Mouse (Mus musculus) lung, embryonic 14.5 days (tissue): ENCODE data around the gene Herc6. TPM values are rescaled to one million over a fixed set of nuclear protein-coding genes. Genes with fewer than 3 reads are reported as not detected.

ENCODE experiments used
- ATAC-seq: fragments of 200-750 bp; cut with Nextera tagmentation; 2 replicates; pipeline ENCODE4 v1.8.0; 2017; ENCODE audit warnings: mild to moderate bottlenecking, moderate TSS enrichment, moderate library complexity; ENCODE audit not compliant: insufficient read depth
- DNase-seq: peaks from one replicate; pipeline ENCODE4 v3.0.0-alpha.2; 2015
- H3K27ac ChIP-seq: fragments of 300-500 bp; sonication (generic); 2 replicates; pipeline ENCODE4 v1.5.1; 2014; ENCODE audit warnings: low read depth, mild to moderate bottlenecking, moderate library complexity
- H3K27me3 ChIP-seq: fragments of 300-500 bp; sonication (generic); 2 replicates; pipeline ENCODE4 v1.6.1; 2014; ENCODE audit warnings: low read length, control low read depth; ENCODE audit not compliant: insufficient read depth
- H3K36me3 ChIP-seq: fragments of 300-500 bp; sonication (generic); 2 replicates; pipeline ENCODE4 v1.6.1; 2014; ENCODE audit warnings: control low read depth; ENCODE audit not compliant: insufficient read depth
- H3K4me1 ChIP-seq: fragments of 300-500 bp; sonication (generic); 2 replicates; pipeline ENCODE4 v1.6.1; 2014; ENCODE audit warnings: antibody characterized with exemption, control low read depth; ENCODE audit not compliant: insufficient read depth
- H3K4me2 ChIP-seq: fragments of 300-500 bp; sonication (generic); 2 replicates; pipeline ENCODE4 v1.6.1; 2014; ENCODE audit warnings: mild to moderate bottlenecking
- H3K4me3 ChIP-seq: fragments of 300-500 bp; sonication (generic); 2 replicates; pipeline ENCODE4 v1.5.1; 2014; ENCODE audit warnings: low read depth, low read length
- H3K9ac ChIP-seq: fragments of 300-500 bp; sonication (generic); 2 replicates; pipeline ENCODE4 v1.6.1; 2014
- H3K9me3 ChIP-seq: fragments of 300-500 bp; sonication (generic); 2 replicates; pipeline ENCODE4 v1.6.1; 2016; ENCODE audit warnings: low read depth, low read length, control low read depth
- CTCF ChIP-seq: IDR thresholded peaks from 2 replicates; pipeline ENCODE4 v1.5.1; 2016; ENCODE audit warnings: antibody characterized with exemption, low read depth
- WGBS: fragments of 180-500 bp; shearing (Covaris S2); extraction: QIAGEN DNeasy Blood & Tissue Kit; methylation state at CpG from one replicate; pipeline ENCODE4 v1.1.7; 2014; 5-methylcytosine and 5-hydroxymethylcytosine counted together
- polyA plus RNA-seq: library from polyadenylated mRNA; unstranded; fragments of >200 nt; fragmentation: Nextera tagmentation; extraction: Ambion mirVana; gene quantifications from 2 replicates; pipeline ENCODE4 v1.2.1, GENCODE M21; 2014

Herc6 gene
- polyA plus RNA-seq, 1 experiment from 2014 or later, result 3.9 TPM

DNA sequence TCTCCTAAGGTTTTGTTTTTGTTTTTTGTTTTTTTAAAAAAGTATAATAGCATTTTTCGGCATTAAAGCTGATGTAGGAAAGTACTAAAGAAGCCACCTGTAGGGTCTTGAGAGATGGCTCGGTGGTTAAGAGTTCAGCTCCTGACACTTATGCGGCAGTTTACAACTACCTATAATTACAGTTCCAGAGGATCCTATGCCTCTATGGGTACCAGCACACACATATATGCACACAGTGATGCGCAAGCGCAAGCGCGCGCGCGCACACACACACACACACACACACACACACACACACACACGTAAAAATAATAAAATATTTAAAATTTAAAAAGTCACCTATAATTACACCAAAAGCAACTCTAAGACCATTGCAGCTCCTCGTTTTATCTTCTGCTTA, 795 bp downstream of the Herc6 start:
- no peak overlapping the region for H3K27ac ChIP-seq

DNA sequence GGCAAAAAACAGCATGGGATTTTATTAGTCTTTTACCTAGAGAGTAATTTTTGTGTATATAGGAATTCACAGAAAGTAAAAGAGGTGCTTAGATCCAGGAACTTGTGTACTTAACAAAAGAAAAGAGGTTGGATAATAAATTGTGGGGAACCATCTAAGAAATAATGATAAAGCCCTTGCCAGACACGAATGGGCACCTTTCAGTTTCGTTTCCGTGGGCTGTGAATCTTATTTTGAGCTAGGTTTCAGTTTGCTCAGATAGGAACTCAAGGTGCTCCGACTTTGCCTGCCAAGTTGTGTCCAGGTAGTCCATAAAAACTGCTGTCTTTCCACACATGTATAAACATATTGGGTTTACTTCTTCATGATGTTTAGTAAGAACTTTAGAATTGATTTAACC, 1.6 kb downstream of the Herc6 start:
- 65% methylated on average over 4 of the region's 4 CpGs for WGBS
- no peak for TF ChIP-seq CTCF
- H3K36me3 ChIP-seq, result no peaks in the 10 kb centered on the region
- H3K9me3 ChIP-seq, result no peaks in the 10 kb centered on the region
- ATAC-seq (no peak), DNase-seq (no peak)
- no peak overlapping the region for H3K4me3 ChIP-seq
- no peak overlapping the region for H3K27ac ChIP-seq
- no peak overlapping the region for H3K4me2 ChIP-seq
- H3K9ac ChIP-seq, result no peak overlapping the region
- no peaks in the 10 kb centered on the region for H3K4me1 ChIP-seq
- H3K27me3 ChIP-seq, result no peaks in the 10 kb centered on the region

More for the DNA sequence above, 795 bp downstream of the Herc6 start:
- Histone ChIP-seq H3K9ac (no peak overlapping the region), H3K4me1 (no peaks in the 10 kb centered on the region), H3K4me2 (peak overlapping the region; percentile 87), H3K36me3 (no peaks in the 10 kb centered on the region), H3K27me3 (no peaks in the 10 kb centered on the region), H3K4me3 (peak overlapping the region; percentile 61), H3K9me3 (no peaks in the 10 kb centered on the region)
- peak; percentile 1 for DNase-seq
- ATAC-seq, result no peak
- TF ChIP-seq CTCF, result no peak
- 87% methylated on average over 12 of the region's 12 CpGs for WGBS

DNA sequence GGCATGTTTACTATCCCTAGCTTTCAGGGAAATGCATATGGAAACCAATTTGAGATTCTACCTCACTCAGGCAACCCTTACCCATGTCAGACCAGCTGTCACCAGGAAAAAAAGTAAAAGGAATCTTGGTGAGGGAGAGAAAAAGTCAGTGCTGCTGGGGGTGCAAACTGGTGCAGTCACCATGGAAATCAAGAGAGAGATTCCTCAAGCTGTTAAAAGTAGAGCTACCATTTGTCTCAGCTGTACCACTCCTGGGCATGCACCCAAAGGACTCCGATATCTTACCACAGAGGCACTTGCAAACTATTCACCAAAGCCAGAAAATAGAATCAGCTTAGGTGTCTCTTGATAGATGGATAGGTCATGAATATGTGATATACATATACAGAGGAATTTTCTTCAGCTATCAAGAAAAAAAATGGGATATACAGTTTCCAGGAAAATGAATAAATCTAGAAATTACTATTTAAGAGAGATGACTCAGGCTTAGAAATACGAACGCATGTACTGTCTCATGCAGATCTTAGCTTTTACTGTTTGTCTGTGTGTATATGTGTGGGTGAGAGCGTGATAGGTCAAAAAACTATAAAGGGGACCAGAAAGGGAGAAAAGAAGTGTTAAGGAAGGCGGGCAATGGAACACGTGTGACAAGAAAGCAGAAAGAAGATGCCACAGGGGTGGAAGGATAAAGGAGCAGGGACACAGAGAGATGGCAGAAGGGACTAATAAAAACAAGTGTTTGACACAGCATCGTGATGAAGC, 24.9 kb downstream of the Herc6 start:
- no peak overlapping the region for H3K4me3 ChIP-seq
- no peaks in the 10 kb centered on the region for H3K9me3 ChIP-seq
- no peaks in the 10 kb centered on the region for H3K4me1 ChIP-seq
- no peaks in the 10 kb centered on the region for H3K36me3 ChIP-seq
- 86% methylated on average over 7 of the region's 7 CpGs for WGBS
- H3K4me2 ChIP-seq, result no peak overlapping the region
- DNase-seq (no peak), ATAC-seq (no peak)
- TF ChIP-seq CTCF, result no peak
- H3K27me3 ChIP-seq, result no peaks in the 10 kb centered on the region
- H3K27ac ChIP-seq, result no peak overlapping the region
- H3K9ac ChIP-seq, result no peak overlapping the region

DNA sequence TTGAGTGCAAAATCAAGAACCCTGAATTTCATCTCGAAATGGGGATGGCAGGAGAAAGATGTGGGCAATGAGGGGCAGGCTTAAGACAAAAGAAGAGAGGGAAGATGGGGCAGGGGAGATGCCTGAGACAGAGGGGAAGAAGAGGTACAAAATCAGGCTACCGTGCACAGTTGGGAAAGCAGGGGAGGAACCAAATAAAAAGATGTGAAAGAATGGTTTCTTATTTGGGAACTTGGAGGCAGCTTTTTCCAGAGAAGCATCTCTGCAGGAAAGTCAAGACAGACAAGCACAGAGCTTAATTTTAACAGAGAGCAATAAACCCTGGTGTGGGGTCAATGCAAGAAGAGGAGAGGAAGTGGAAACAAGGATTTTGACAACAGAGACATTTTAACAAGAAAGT, 27.2 kb downstream of the Herc6 start:
- no peak overlapping the region for H3K27ac ChIP-seq
- no peak overlapping the region for H3K4me3 ChIP-seq
- DNase-seq (no peak), ATAC-seq (no peak)
- no peaks in the 10 kb centered on the region for H3K36me3 ChIP-seq
- H3K9ac ChIP-seq, result no peak overlapping the region
- no peaks in the 10 kb centered on the region for H3K4me1 ChIP-seq
- H3K27me3 ChIP-seq, result no peaks in the 10 kb centered on the region
- no peak for TF ChIP-seq CTCF
- H3K4me2 ChIP-seq, result no peak overlapping the region
- WGBS, result 77% methylated on average over 2 of the region's 2 CpGs
- H3K9me3 ChIP-seq, result no peaks in the 10 kb centered on the region

DNA sequence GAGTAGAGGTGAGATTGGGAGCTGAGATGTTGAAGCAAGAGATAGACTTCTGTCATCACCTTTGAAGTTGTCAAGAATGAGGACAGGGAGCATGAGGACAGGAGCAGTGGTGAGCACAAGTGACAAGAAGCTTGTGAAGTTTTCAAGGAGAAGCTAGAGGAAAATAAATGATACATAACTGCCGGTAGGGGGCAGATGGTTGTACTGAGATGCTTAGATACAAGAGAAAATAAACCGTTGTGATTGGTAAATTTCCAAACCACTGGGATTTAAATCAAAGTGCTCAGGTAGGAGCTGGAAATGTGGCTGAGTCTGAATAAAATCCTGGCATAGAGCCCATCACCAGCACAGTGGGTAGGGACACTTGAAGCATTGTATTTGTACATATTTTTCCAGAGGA, 28.8 kb downstream of the Herc6 start:
- Histone ChIP-seq H3K27me3 (no peaks in the 10 kb centered on the region), H3K9ac (no peak overlapping the region), H3K4me1 (no peaks in the 10 kb centered on the region), H3K9me3 (no peaks in the 10 kb centered on the region), H3K4me2 (no peak overlapping the region), H3K27ac (no peak overlapping the region), H3K4me3 (no peak overlapping the region), H3K36me3 (no peaks in the 10 kb centered on the region)
- 46% methylated on average over 2 of the region's 2 CpGs for WGBS
- DNase-seq (peak; percentile 54), ATAC-seq (no peak)
- peak; percentile 47; the same call in 1 of the 2 replicates for TF ChIP-seq CTCF

DNA sequence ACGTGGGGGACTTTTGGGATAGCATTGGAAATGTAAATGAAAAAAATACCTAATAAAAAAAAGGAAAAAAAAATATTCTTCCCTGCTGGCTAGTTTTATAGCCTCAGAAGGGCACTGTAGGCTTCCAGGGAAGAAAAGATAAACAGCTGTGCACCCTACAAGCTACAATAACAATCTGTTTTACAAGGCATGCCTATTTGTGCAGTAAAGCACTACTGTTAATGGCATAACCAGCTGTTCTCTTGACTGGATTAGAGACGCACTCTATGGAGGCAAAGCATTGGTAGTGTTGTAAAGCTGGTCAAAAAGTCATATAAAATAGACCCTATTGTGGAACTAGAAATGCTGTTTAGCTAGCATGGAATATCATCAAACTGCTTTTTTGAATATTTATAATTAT, 35.0 kb downstream of the Herc6 start:
- Histone ChIP-seq H3K36me3 (0 out of 2 replicates have a peak, but pooled peaks cover 4% of the 10 kb centered on the region), H3K27me3 (no peaks in the 10 kb centered on the region), H3K27ac (no peak overlapping the region), H3K4me2 (no peak overlapping the region), H3K4me3 (no peak overlapping the region), H3K4me1 (no peaks in the 10 kb centered on the region), H3K9me3 (no peaks in the 10 kb centered on the region), H3K9ac (no peak overlapping the region)
- peak; percentile 2 for DNase-seq
- TF ChIP-seq CTCF, result no peak
- WGBS, result 72% methylated on average over 2 of the region's 2 CpGs
- ATAC-seq, result no peak

DNA sequence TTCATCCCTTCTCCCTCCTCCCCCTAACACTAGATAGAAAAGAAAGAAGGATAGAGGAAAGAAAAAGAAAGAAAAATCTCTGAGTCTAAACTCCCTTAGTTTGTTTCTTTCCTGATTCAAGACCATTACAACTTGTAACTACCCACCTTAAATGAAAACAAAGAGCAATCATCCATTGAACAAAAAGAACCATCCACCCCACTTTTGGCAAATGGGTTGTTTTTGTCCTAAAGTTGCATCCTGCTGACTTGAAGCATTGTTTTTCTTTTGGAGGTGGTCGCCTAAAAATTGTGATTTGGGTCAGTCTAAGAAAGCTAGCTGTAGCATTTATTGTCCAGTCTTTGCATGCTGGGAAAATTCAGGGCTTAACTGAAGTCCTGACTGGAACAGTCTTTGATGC, 58.7 kb downstream of the Herc6 start:
- 67% methylated on average over 1 of the region's 1 CpGs for WGBS

More for the DNA sequence above, 58.7 kb downstream of the Herc6 start:
- ATAC-seq (no peak), DNase-seq (no peak)
- Histone ChIP-seq H3K27ac (no peak overlapping the region), H3K4me3 (no peak overlapping the region), H3K27me3 (no peaks in the 10 kb centered on the region), H3K9ac (no peak overlapping the region), H3K4me1 (no peaks in the 10 kb centered on the region), H3K4me2 (no peak overlapping the region), H3K36me3 (no peaks in the 10 kb centered on the region), H3K9me3 (no peaks in the 10 kb centered on the region)
- TF ChIP-seq CTCF, result no peak
